41 mouse cellular contexts compared by ENCODE assay signal in genomic region chr10:128950208-128950887, GRCm38 (mm10). TPM values are rescaled to one million over a fixed set of nuclear protein-coding genes. Genes with fewer than 3 reads are reported as not detected.
DNase-seq lines count a peak whose midpoint lies in the region; ATAC-seq and TF ChIP-seq lines count a peak whose summit lies in the region.
"Had no signal": no experiment of that assay in that cellular context is flagged by ENCODE, and none has a peak within 500 bp of the region (broad histone marks: within the 10 kb centered on the region; RNA-seq: fewer than 3 reads in every experiment).

No protein-coding gene starts in this region.

- TF ChIP-seq CTCF in testis, adult 2 months (IDR thresholded peaks at IDR 0.05; ENCODE audit: control insufficient read depth, insufficient read depth, insufficient replicate concordance, low read depth, low read length) = no peak
- no peak for TF ChIP-seq CTCF in midbrain, postnatal 0 days (IDR thresholded peaks at IDR 0.05)
- no peak for TF ChIP-seq CTCF in forebrain, postnatal 0 days (IDR thresholded peaks at IDR 0.05; ENCODE audit: low read depth)

- no peak overlapping the region for H3K4me2 ChIP-seq in kidney, embryonic 16.5 days (replicated peaks; ENCODE audit: low read depth, low read length)
- H3K4me2 ChIP-seq in kidney, embryonic 15.5 days = no peak overlapping the region
- H3K4me2 ChIP-seq in midbrain, postnatal 0 days (ENCODE audit: low read depth, low read length, poor library complexity, severe bottlenecking) = no peak overlapping the region
- no peak overlapping the region for H3K4me2 ChIP-seq in forebrain, postnatal 0 days (ENCODE audit: low read depth)
- H3K4me2 ChIP-seq: embryonic facial prominence, embryonic 13.5 days; heart, embryonic 11.5 days; hindbrain, embryonic 14.5 days; limb, embryonic 12.5 days; midbrain, embryonic 12.5 days; neural tube, embryonic 15.5 days had no signal

- no peak overlapping the region for H3K9ac ChIP-seq in kidney, embryonic 16.5 days (replicated peaks; ENCODE audit: low read length)
- H3K9ac ChIP-seq in kidney, embryonic 15.5 days = no peak overlapping the region
- no peak overlapping the region for H3K9ac ChIP-seq in midbrain, postnatal 0 days (replicated peaks; ENCODE audit: low read length, poor library complexity, severe bottlenecking)
- no peak overlapping the region for H3K9ac ChIP-seq in forebrain, postnatal 0 days
- H3K9ac ChIP-seq: embryonic facial prominence, embryonic 13.5 days; hindbrain, embryonic 14.5 days; limb, embryonic 12.5 days; midbrain, embryonic 12.5 days; neural tube, embryonic 15.5 days had no signal

- H3K36me3 ChIP-seq in kidney, embryonic 16.5 days (ENCODE audit: insufficient read depth, low read length) = no peaks in the 10 kb centered on the region
- H3K36me3 ChIP-seq in kidney, embryonic 15.5 days = no peaks in the 10 kb centered on the region
- no peaks in the 10 kb centered on the region for H3K36me3 ChIP-seq in testis, adult 2 months (ENCODE audit: control insufficient read depth, insufficient read depth, low read length)
- H3K36me3 ChIP-seq in midbrain, postnatal 0 days (ENCODE audit: insufficient read depth, low read length) = no peaks in the 10 kb centered on the region
- H3K36me3 ChIP-seq in forebrain, postnatal 0 days (ENCODE audit: insufficient read depth) = no peaks in the 10 kb centered on the region
- H3K36me3 ChIP-seq: embryonic facial prominence, embryonic 13.5 days; limb, embryonic 12.5 days; midbrain, embryonic 12.5 days; neural tube, embryonic 15.5 days had no signal

- no peak overlapping the region for H3K27ac ChIP-seq in kidney, embryonic 16.5 days (ENCODE audit: low read length)
- H3K27ac ChIP-seq in kidney, embryonic 15.5 days = no peak overlapping the region
- H3K27ac ChIP-seq in testis, adult 2 months (ENCODE audit: control insufficient read depth, insufficient read depth, low read depth, low read length) = no peak overlapping the region
- no peak overlapping the region for H3K27ac ChIP-seq in midbrain, postnatal 0 days (ENCODE audit: low read depth, low read length)
- no peak overlapping the region for H3K27ac ChIP-seq in forebrain, postnatal 0 days (ENCODE audit: low read depth, low read length)
- H3K27ac ChIP-seq: embryonic facial prominence, embryonic 13.5 days; hindbrain, embryonic 14.5 days; limb, embryonic 12.5 days; midbrain, embryonic 12.5 days; neural tube, embryonic 15.5 days had no signal

- no peak overlapping the region for H3K4me3 ChIP-seq in kidney, embryonic 16.5 days (ENCODE audit: low read length)
- H3K4me3 ChIP-seq in kidney, embryonic 15.5 days (replicated peaks) = no peak overlapping the region
- H3K4me3 ChIP-seq in testis, adult 2 months (ENCODE audit: control insufficient read depth, low read depth, low read length) = peak overlapping the region; percentile 32; the same call in 1 of the 2 replicates
- no peak overlapping the region for H3K4me3 ChIP-seq in midbrain, postnatal 0 days (ENCODE audit: low read depth, low read length)
- no peak overlapping the region for H3K4me3 ChIP-seq in forebrain, postnatal 0 days (ENCODE audit: low read depth, low read length)
- H3K4me3 ChIP-seq: embryonic facial prominence, embryonic 13.5 days; limb, embryonic 12.5 days; megakaryocyte, embryonic 14.5 days; midbrain, embryonic 12.5 days; neural tube, embryonic 15.5 days had no signal

- no peaks in the 10 kb centered on the region for H3K4me1 ChIP-seq in kidney, embryonic 16.5 days (ENCODE audit: insufficient read depth, low read length)
- no peaks in the 10 kb centered on the region for H3K4me1 ChIP-seq in kidney, embryonic 15.5 days
- H3K4me1 ChIP-seq in testis, adult 2 months (ENCODE audit: control insufficient read depth, insufficient read depth, low read length) = no peaks in the 10 kb centered on the region; the same call in 1 of the 2 replicates
- no peaks in the 10 kb centered on the region for H3K4me1 ChIP-seq in midbrain, postnatal 0 days (ENCODE audit: insufficient read depth, low read length)
- no peaks in the 10 kb centered on the region for H3K4me1 ChIP-seq in forebrain, postnatal 0 days (ENCODE audit: insufficient read depth)
- H3K4me1 ChIP-seq: embryonic facial prominence, embryonic 13.5 days; limb, embryonic 12.5 days; midbrain, embryonic 12.5 days; neural tube, embryonic 15.5 days had no signal

- ATAC-seq in kidney, embryonic 16.5 days (ENCODE audit: low FRiP score, low TSS enrichment) = peak; percentile 36; the same call in 1 of the 2 replicates
- no peak; the same call in 1 of the 2 replicates for ATAC-seq in kidney, embryonic 15.5 days (replicated peaks; ENCODE audit: low FRiP score)
- no peak for ATAC-seq in midbrain, postnatal 0 days (ENCODE audit: low FRiP score)
- ATAC-seq in forebrain, postnatal 0 days = no peak
- ATAC-seq: forebrain, embryonic 16.5 days had no signal

- no peaks in the 10 kb centered on the region for H3K27me3 ChIP-seq in kidney, embryonic 16.5 days (ENCODE audit: insufficient read depth, low read length)
- H3K27me3 ChIP-seq in kidney, embryonic 15.5 days = no peaks in the 10 kb centered on the region
- H3K27me3 ChIP-seq in testis, adult 2 months (ENCODE audit: control insufficient read depth, insufficient read depth, low read length) = no peaks in the 10 kb centered on the region
- no peaks in the 10 kb centered on the region; the same call in 1 of the 2 replicates for H3K27me3 ChIP-seq in midbrain, postnatal 0 days (ENCODE audit: insufficient read depth, low read length)
- H3K27me3 ChIP-seq in forebrain, postnatal 0 days (ENCODE audit: insufficient read depth, low read length) = no peaks in the 10 kb centered on the region
- H3K27me3 ChIP-seq: embryonic facial prominence, embryonic 13.5 days; limb, embryonic 12.5 days; midbrain, embryonic 12.5 days; neural tube, embryonic 15.5 days had no signal

- no peak for DNase-seq in testis, postnatal 14 days (ENCODE audit: low spot score)
- DNase-seq in brain, adult 2 months (ENCODE audit: low read depth, low spot score) = peak; percentile 49
- DNase-seq in midbrain, postnatal 0 days (ENCODE audit: low spot score) = no peak
- DNase-seq in forebrain, postnatal 0 days = no peak
- DNase-seq: adrenal gland, postnatal 14 days; cerebellum, adult 18-20 months; cerebellum, postnatal 10 days; gastrocnemius, postnatal 14 days; heart, adult 18-20 months; heart, postnatal 4 days; kidney, adult 18-20 months; kidney, postnatal 14 days; layer of hippocampus, adult 9-11 months; lung, postnatal 36 days; retina, postnatal 1 day; spleen, adult 18-20 months had no signal

- no peaks in the 10 kb centered on the region for H3K9me3 ChIP-seq in kidney, embryonic 16.5 days (ENCODE audit: low read length)
- no peaks in the 10 kb centered on the region for H3K9me3 ChIP-seq in kidney, embryonic 15.5 days (replicated peaks)
- no peaks in the 10 kb centered on the region for H3K9me3 ChIP-seq in midbrain, postnatal 0 days (ENCODE audit: low read length)
- H3K9me3 ChIP-seq in forebrain, postnatal 0 days (ENCODE audit: low read length) = no peaks in the 10 kb centered on the region
- H3K9me3 ChIP-seq: embryonic facial prominence, embryonic 13.5 days; megakaryocyte, embryonic 14.5 days; midbrain, embryonic 12.5 days; neural tube, embryonic 15.5 days had no signal

- 49% methylated on average over 16 of the region's 16 CpGs for WGBS in kidney, embryonic 16.5 days
- 54% methylated on average over 16 of the region's 16 CpGs for WGBS in kidney, embryonic 15.5 days
- 75% methylated on average over 16 of the region's 16 CpGs for WGBS in midbrain, postnatal 0 days
- 77% methylated on average over 16 of the region's 16 CpGs for WGBS in forebrain, postnatal 0 days

- no peak for TF ChIP-seq POLR2A in testis, adult 2 months (IDR thresholded peaks at IDR 0.05; ENCODE audit: control insufficient read depth, low read depth, low read length)

RNA-seq across cellular contexts. Expression of gene Mettl7b, which starts 10.4 kb away (rescaled TPM):
- 12.0 and 17.1 TPM in 2 replicates for polyA plus RNA-seq in kidney, embryonic 16.5 days (2015; fragmentation: Nextera tagmentation; extraction: Ambion mirVana)
- 5.6 and 6.4 TPM in 2 replicates for polyA plus RNA-seq in kidney, embryonic 15.5 days (2015; fragmentation: Nextera tagmentation; extraction: Ambion mirVana)
- 1.3 and 1.6 TPM in 2 replicates for polyA plus RNA-seq in testis, adult 2 months (2012; rRNA removed)
- not detected in 2 replicates for total RNA-seq in midbrain, postnatal 0 days (2014; rRNA removed)
- polyA plus RNA-seq in midbrain, postnatal 0 days (2015; fragmentation: Nextera tagmentation; extraction: Ambion mirVana) = not detected in 2 replicates
- total RNA-seq in forebrain, postnatal 0 days (2014; rRNA removed) = not detected in 2 replicates
- not detected in 2 replicates for polyA plus RNA-seq in forebrain, postnatal 0 days (2015; fragmentation: Nextera tagmentation; extraction: Ambion mirVana)
- total RNA-seq: CH12.LX; common myeloid progenitor, adult 5-6 weeks; heart, adult 18-20 months; left cerebral cortex, postnatal 14 days; monocyte, adult 5-6 weeks had no signal
- polyA plus RNA-seq: C2C12; embryonic facial prominence, embryonic 13.5 days; forebrain, embryonic 11.5 days; forebrain, embryonic 16.5 days; heart, embryonic 11.5 days; heart, postnatal 0 days; hindbrain, embryonic 14.5 days; limb, embryonic 12.5 days; midbrain, embryonic 12.5 days; neural tube, embryonic 15.5 days had no signal

RNA-seq across cellular contexts. Expression of gene Itga7, which starts 16.7 kb away (rescaled TPM):
- 3.9 and 4.0 TPM in 2 replicates for polyA plus RNA-seq in kidney, embryonic 16.5 days (2015; fragmentation: Nextera tagmentation; extraction: Ambion mirVana)
- polyA plus RNA-seq in kidney, embryonic 15.5 days (2015; fragmentation: Nextera tagmentation; extraction: Ambion mirVana) = 3.6 and 4.2 TPM in 2 replicates
- 19.0 and 19.1 TPM in 2 replicates for polyA plus RNA-seq in testis, adult 2 months (2012; rRNA removed)
- 18.9 and 23.3 TPM in 2 replicates for total RNA-seq in midbrain, postnatal 0 days (2014; rRNA removed)
- 13.6 and 14.0 TPM in 2 replicates for polyA plus RNA-seq in midbrain, postnatal 0 days (2015; fragmentation: Nextera tagmentation; extraction: Ambion mirVana)
- total RNA-seq in forebrain, postnatal 0 days (2014; rRNA removed) = 7.7 and 12.7 TPM in 2 replicates
- polyA plus RNA-seq in forebrain, postnatal 0 days (2015; fragmentation: Nextera tagmentation; extraction: Ambion mirVana) = 5.8 and 7.7 TPM in 2 replicates
- total RNA-seq: common myeloid progenitor, adult 5-6 weeks had no signal

RNA-seq across cellular contexts. Expression of gene Bloc1s1, which starts 26.5 kb away (rescaled TPM):
- polyA plus RNA-seq in kidney, embryonic 16.5 days (2015; fragmentation: Nextera tagmentation; extraction: Ambion mirVana) = 227 and 234 TPM in 2 replicates
- polyA plus RNA-seq in kidney, embryonic 15.5 days (2015; fragmentation: Nextera tagmentation; extraction: Ambion mirVana) = 220 and 231 TPM in 2 replicates
- polyA plus RNA-seq in testis, adult 2 months (2012; rRNA removed) = 97.9 and 108 TPM in 2 replicates
- total RNA-seq in midbrain, postnatal 0 days (2014; rRNA removed) = 87.8 and 100 TPM in 2 replicates
- polyA plus RNA-seq in midbrain, postnatal 0 days (2015; fragmentation: Nextera tagmentation; extraction: Ambion mirVana) = 240 and 265 TPM in 2 replicates
- 120 and 149 TPM in 2 replicates for total RNA-seq in forebrain, postnatal 0 days (2014; rRNA removed)
- polyA plus RNA-seq in forebrain, postnatal 0 days (2015; fragmentation: Nextera tagmentation; extraction: Ambion mirVana) = 246 and 305 TPM in 2 replicates

RNA-seq across cellular contexts. Expression of gene Rdh5, which starts 27.7 kb away (rescaled TPM):
- 17.7 and 20.5 TPM in 2 replicates for polyA plus RNA-seq in kidney, embryonic 16.5 days (2015; fragmentation: Nextera tagmentation; extraction: Ambion mirVana)
- polyA plus RNA-seq in kidney, embryonic 15.5 days (2015; fragmentation: Nextera tagmentation; extraction: Ambion mirVana) = 15.3 and 18.8 TPM in 2 replicates
- polyA plus RNA-seq in testis, adult 2 months (2012; rRNA removed) = 7.5 and 8.9 TPM in 2 replicates
- total RNA-seq in midbrain, postnatal 0 days (2014; rRNA removed) = 8.8 and 10.5 TPM in 2 replicates
- 8.8 and 10.8 TPM in 2 replicates for polyA plus RNA-seq in midbrain, postnatal 0 days (2015; fragmentation: Nextera tagmentation; extraction: Ambion mirVana)
- total RNA-seq in forebrain, postnatal 0 days (2014; rRNA removed) = 4.1 and 5.8 TPM in 2 replicates
- polyA plus RNA-seq in forebrain, postnatal 0 days (2015; fragmentation: Nextera tagmentation; extraction: Ambion mirVana) = 6.9 and 10.2 TPM in 2 replicates

RNA-seq across cellular contexts. Expression of gene Olfr9, which starts 38.9 kb away (rescaled TPM):
- not detected in 2 replicates for polyA plus RNA-seq in kidney, embryonic 16.5 days (2015; fragmentation: Nextera tagmentation; extraction: Ambion mirVana)
- polyA plus RNA-seq in kidney, embryonic 15.5 days (2015; fragmentation: Nextera tagmentation; extraction: Ambion mirVana) = not detected in 2 replicates
- not detected in 2 replicates for polyA plus RNA-seq in testis, adult 2 months (2012; rRNA removed)
- total RNA-seq in midbrain, postnatal 0 days (2014; rRNA removed) = not detected in 2 replicates
- not detected in 2 replicates for polyA plus RNA-seq in midbrain, postnatal 0 days (2015; fragmentation: Nextera tagmentation; extraction: Ambion mirVana)
- total RNA-seq in forebrain, postnatal 0 days (2014; rRNA removed) = not detected in 2 replicates
- polyA plus RNA-seq in forebrain, postnatal 0 days (2015; fragmentation: Nextera tagmentation; extraction: Ambion mirVana) = not detected in 2 replicates
- total RNA-seq: adrenal gland, postnatal 14 days; CH12.LX; common myeloid progenitor, adult 5-6 weeks; ES-E14; gastrocnemius, postnatal 14 days; heart, adult 18-20 months; heart, postnatal 4 days; left cerebral cortex, postnatal 14 days; liver, adult 2 months; monocyte, adult 5-6 weeks had no signal
- polyA plus RNA-seq: brain, embryonic 14.5 days; C2C12; embryonic facial prominence, embryonic 13.5 days; forebrain, embryonic 11.5 days; forebrain, embryonic 16.5 days; heart, embryonic 11.5 days; heart, postnatal 0 days; hindbrain, embryonic 14.5 days; limb, embryonic 12.5 days; liver, embryonic 16.5 days; lung, embryonic 16.5 days; midbrain, embryonic 12.5 days; neural tube, embryonic 15.5 days; stomach, embryonic 16.5 days; urinary bladder, adult 2 months had no signal
